Mouse (Mus musculus) intestine, postnatal 0 days (tissue): Measurements from ENCODE around the gene Dnajc21. TPM values are rescaled to one million over a fixed set of nuclear protein-coding genes. Genes with fewer than 3 reads are reported as not detected.
"Not testable (repeated sequence)": the region's sequence is repeated elsewhere in the genome, so short reads cannot be mapped to it uniquely, and the experiment has no call there.

Experiments used
- ATAC-seq: fragments of 200-750 bp; cut with Nextera tagmentation; 2 replicates; pipeline ENCODE4 v1.8.0; 2017; ENCODE audit warnings: mild to moderate bottlenecking, moderate TSS enrichment, moderate library complexity
- H3K27ac ChIP-seq: fragments of 300-500 bp; sonication (generic); 2 replicates; pipeline ENCODE4 v1.5.1; 2014; ENCODE audit warnings: mild to moderate bottlenecking, low read depth, low read length, moderate library complexity
- H3K27me3 ChIP-seq: fragments of 300-500 bp; sonication (generic); replicated peaks from 2 replicates; pipeline ENCODE4 v1.6.1; 2014; ENCODE audit warnings: low read length, mixed read lengths; ENCODE audit not compliant: control insufficient read depth, insufficient read depth
- H3K36me3 ChIP-seq: fragments of 300-500 bp; sonication (generic); 2 replicates; pipeline ENCODE4 v1.6.1; 2014; ENCODE audit warnings: mild to moderate bottlenecking, moderate library complexity; ENCODE audit not compliant: control insufficient read depth, insufficient read depth
- H3K4me1 ChIP-seq: fragments of 300-500 bp; sonication (generic); replicated peaks from 2 replicates; pipeline ENCODE4 v1.6.1; 2014; ENCODE audit warnings: antibody characterized with exemption, low read length, mixed read lengths; ENCODE audit not compliant: control insufficient read depth, insufficient read depth
- H3K4me2 ChIP-seq: fragments of 300-500 bp; sonication (generic); replicated peaks from 2 replicates; pipeline ENCODE4 v1.6.1; 2014; ENCODE audit warnings: low read depth, mild to moderate bottlenecking, moderate library complexity
- H3K4me3 ChIP-seq: fragments of 300-500 bp; sonication (generic); 2 replicates; pipeline ENCODE4 v1.5.1; 2014; ENCODE audit warnings: low read depth, low read length
- H3K9ac ChIP-seq: fragments of 300-500 bp; sonication (generic); 2 replicates; pipeline ENCODE4 v1.6.1; 2014; ENCODE audit warnings: mild to moderate bottlenecking, low read depth, low read length
- H3K9me3 ChIP-seq: fragments of 300-500 bp; sonication (generic); 2 replicates; pipeline ENCODE4 v1.6.1; 2016; ENCODE audit warnings: mixed run types; ENCODE audit not compliant: control insufficient read depth
- CTCF ChIP-seq: sonication (generic); IDR thresholded peaks from 2 replicates; pipeline ENCODE4 v1.5.1; 2016; ENCODE audit warnings: low read depth, mild to moderate bottlenecking, control low read depth, antibody characterized with exemption, moderate library complexity
- WGBS: fragments of 180-500 bp; shearing (Covaris S2); extraction: QIAGEN DNeasy Blood & Tissue Kit; methylation state at CpG from one replicate; pipeline ENCODE4 v1.1.7; 2014; 5-methylcytosine and 5-hydroxymethylcytosine counted together
- polyA plus RNA-seq: library from polyadenylated mRNA; unstranded; fragments of >200 nt; fragmentation: Nextera tagmentation; extraction: Ambion mirVana; gene quantifications from 2 replicates; pipeline ENCODE4 v1.2.1, GENCODE M21; 2015

Dnajc21 gene
- 9.3 and 10.4 TPM in 2 replicates for polyA plus RNA-seq

DNA sequence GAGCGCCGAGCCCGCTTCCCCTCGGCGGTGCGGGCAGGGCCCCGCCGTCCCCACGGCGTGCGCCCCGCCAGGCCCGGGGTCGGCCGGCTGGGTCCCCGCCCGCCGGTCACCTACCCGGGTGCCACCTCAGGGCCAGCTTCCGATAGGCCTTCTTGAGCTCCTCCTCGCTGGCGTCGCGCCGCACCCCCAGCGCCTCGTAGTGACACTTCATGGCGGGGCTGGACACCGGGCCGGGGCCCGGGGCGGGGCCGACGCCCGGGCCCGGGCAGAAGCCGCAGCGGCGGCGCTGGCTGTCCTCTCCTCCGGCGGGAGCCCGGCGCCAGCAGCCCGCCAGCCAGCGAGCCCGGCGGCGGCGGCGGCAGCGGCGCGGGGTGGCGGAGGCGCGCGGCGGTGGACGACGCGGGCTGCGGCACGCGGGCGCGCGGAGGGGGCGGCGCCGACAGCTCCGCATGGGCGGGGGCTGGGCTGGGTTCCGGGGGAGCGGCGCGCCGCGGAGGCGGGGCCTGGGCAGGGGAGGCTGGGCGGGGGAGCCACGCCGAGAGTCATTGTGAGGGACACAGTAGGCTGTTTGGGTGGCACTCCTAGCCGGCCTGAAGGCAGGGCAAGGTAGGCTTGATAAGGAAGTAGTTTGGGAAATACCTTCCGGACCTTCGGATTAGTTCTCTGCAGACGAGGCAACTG, at the start of gene Dnajc21:
Dnajc21 (minus strand) TSS at position 366 of the 681 bp plus-strand sequence.
- TF ChIP-seq CTCF: no peak
- H3K27me3 ChIP-seq: no peaks in the 10 kb centered on the region
- no peaks in the 10 kb centered on the region for H3K9me3 ChIP-seq
- H3K9ac ChIP-seq: peak within 1 kb of the TSS; percentile 82
- H3K4me1 ChIP-seq: 0 out of 2 replicates have a peak, but pooled peaks cover 3% of the 10 kb centered on the region
- ATAC-seq: peak; percentile 95
- WGBS: under 1% methylated on average over 66 of the region's 87 CpGs
- peak within 1 kb of the TSS; percentile 93 for H3K4me2 ChIP-seq
- peak within 1 kb of the TSS; percentile 85 for H3K4me3 ChIP-seq
- peak within 1 kb of the TSS; percentile 87 for H3K27ac ChIP-seq
- peaks cover 3% of the 10 kb centered on the region; the same call in 1 of the 2 replicates for H3K36me3 ChIP-seq

DNA sequence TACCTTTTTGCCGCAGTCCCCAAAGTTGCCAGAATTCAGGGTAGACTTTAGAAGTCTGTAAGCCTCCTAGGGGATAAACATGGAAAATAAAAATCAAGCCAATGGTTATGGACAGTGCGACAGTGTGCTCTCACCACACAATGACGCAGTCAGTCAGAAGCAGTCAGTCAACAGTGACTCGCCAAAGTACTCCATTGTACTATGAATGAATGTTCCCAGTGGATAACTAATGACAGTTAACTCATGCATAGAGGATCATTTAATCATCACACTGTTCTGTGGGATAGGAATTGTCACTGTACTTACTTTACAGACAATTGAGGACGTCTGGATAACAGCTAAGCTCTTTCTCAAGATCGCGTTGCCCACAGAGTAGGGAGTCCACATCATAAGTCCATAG, 44.9 kb upstream of the Dnajc21 start:
- H3K27ac ChIP-seq: no peak overlapping the region
- no peak for TF ChIP-seq CTCF
- no peak overlapping the region for H3K4me3 ChIP-seq
- no peak overlapping the region for H3K9ac ChIP-seq
- H3K27me3 ChIP-seq: no peaks in the 10 kb centered on the region
- H3K36me3 ChIP-seq: no peaks in the 10 kb centered on the region
- no peaks in the 10 kb centered on the region for H3K4me1 ChIP-seq
- no peak overlapping the region for H3K4me2 ChIP-seq
- no peak for ATAC-seq
- no peaks in the 10 kb centered on the region for H3K9me3 ChIP-seq
- WGBS: 84% methylated on average over 7 of the region's 7 CpGs

DNA sequence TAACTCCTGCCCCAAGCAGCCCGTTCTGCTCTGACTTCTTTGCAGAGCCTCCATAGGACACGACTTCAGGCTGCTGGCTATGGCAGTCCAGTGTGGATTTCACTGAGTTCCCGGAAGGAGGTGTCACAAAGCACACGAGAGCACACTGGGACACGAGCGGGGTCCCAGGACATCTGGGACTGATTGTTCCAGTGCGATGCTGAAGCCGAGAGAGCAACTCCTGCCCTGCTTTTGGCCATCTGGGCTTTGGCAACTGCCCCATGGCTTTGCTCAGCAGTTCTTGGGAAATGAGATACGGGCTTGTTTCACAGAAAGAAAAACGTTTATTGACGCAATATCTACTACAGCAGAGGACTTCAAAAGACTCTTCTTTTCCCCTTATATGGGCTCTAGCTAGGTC, 35.8 kb upstream of the Dnajc21 start:
- H3K36me3 ChIP-seq: no peaks in the 10 kb centered on the region
- no peak overlapping the region for H3K4me3 ChIP-seq
- no peak overlapping the region for H3K9ac ChIP-seq
- H3K27me3 ChIP-seq: no peaks in the 10 kb centered on the region
- ATAC-seq: no peak
- TF ChIP-seq CTCF: no peak
- no peak overlapping the region for H3K4me2 ChIP-seq
- H3K9me3 ChIP-seq: no peaks in the 10 kb centered on the region
- no peaks in the 10 kb centered on the region for H3K4me1 ChIP-seq
- no peak overlapping the region for H3K27ac ChIP-seq
- WGBS: 73% methylated on average over 11 of the region's 11 CpGs

DNA sequence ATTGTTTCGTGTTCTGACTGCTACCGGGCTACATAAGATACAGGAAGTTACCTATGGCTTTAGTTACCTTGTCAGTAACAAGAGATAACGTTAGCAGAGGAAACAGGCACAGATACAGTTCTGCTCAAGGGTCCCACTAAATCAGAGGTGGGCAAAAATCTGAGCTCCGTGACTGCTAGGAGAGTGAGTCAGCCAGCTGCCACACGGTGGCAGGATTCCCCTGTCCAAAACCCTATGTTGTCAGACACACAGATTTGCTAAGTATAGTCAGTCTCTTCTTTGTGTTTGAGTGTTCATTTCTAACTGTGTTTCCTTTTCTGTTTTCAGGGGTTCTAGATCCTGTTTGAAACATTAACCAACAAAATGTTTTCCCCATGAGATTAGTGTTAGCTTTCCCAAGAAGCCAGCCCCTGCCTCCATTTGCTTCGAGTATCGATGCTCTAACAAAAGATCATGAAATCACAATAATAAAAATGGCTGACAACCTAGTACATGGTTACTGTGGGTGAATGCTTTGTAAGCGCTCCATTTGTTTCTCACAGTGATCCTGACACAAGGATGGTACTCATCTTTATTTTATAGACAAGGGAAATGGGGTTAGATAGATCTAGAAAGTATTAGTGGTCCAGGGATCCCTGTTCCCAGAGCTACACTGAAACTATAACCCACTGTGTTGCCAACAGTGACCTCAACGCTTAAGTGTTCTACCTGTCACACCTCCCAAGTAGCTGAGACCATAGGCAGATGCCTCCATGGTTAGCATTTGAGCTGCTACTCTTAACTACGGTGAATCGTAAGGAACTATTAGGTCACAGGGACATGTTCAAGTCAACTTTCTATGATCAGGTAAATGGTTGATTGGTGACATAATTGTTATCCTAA, 30.8 kb upstream of the Dnajc21 start:
- H3K4me2 ChIP-seq: no peak overlapping the region
- no peak overlapping the region for H3K27ac ChIP-seq
- TF ChIP-seq CTCF: peak; percentile 87
- no peak overlapping the region for H3K4me3 ChIP-seq
- 0 out of 2 replicates have a peak, but pooled peaks cover 3% of the 10 kb centered on the region for H3K36me3 ChIP-seq
- 55% methylated on average over 11 of the region's 11 CpGs for WGBS
- H3K4me1 ChIP-seq: no peaks in the 10 kb centered on the region
- H3K9me3 ChIP-seq: no peaks in the 10 kb centered on the region
- H3K27me3 ChIP-seq: no peaks in the 10 kb centered on the region
- ATAC-seq: no peak
- H3K9ac ChIP-seq: no peak overlapping the region

DNA sequence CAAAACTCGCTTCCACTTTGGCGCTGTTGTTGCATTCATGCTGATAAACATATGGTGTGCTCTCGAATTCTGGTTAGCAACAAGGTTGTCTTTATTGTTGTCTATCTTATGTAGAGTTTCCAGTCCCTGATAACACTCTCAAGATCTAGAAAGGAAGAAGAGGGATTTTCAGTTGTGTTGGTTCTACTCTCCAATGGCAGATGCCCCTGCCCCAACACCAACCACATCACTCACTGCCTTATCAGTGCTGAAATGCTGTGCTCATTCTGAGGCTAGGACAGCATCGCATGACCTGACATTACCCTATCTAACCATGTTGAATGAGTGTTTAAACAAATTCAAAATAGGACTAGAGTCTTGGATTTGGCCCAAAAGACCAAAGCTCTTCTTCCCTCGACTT, 29.7 kb upstream of the Dnajc21 start:
- no peak for ATAC-seq
- H3K4me2 ChIP-seq: no peak overlapping the region
- no peak for TF ChIP-seq CTCF
- 76% methylated on average over 5 of the region's 5 CpGs for WGBS
- no peaks in the 10 kb centered on the region for H3K27me3 ChIP-seq
- no peak overlapping the region for H3K9ac ChIP-seq
- 0 out of 2 replicates have a peak, but pooled peaks cover 6% of the 10 kb centered on the region for H3K36me3 ChIP-seq
- H3K4me1 ChIP-seq: no peaks in the 10 kb centered on the region
- no peaks in the 10 kb centered on the region for H3K9me3 ChIP-seq
- no peak overlapping the region for H3K4me3 ChIP-seq
- H3K27ac ChIP-seq: no peak overlapping the region

DNA sequence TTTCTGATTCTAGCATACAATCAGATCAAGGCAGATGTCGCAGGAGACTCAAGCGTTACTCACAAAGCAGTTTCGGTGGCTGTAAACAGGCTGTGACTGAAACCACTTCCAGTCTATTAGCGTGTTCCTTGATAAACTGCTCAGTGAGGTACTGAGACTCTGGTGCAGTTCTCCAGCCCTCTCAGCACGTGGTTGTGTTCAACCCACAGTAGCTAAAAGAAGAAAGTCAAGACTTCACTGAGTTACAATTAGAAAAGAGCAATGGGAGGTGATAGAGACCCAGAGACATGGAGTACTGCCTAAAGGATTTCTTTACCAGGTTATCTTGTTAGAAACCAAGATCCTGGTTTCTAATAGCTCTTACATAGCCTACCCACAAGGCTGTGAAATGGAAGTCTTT, 29.3 kb upstream of the Dnajc21 start:
- Histone ChIP-seq H3K4me3 (no peak overlapping the region), H3K4me1 (no peaks in the 10 kb centered on the region), H3K9me3 (no peaks in the 10 kb centered on the region), H3K9ac (no peak overlapping the region), H3K4me2 (no peak overlapping the region), H3K27ac (no peak overlapping the region), H3K36me3 (0 out of 2 replicates have a peak, but pooled peaks cover 6% of the 10 kb centered on the region), H3K27me3 (no peaks in the 10 kb centered on the region)
- no peak for ATAC-seq
- WGBS: 75% methylated on average over 5 of the region's 5 CpGs
- TF ChIP-seq CTCF: no peak

DNA sequence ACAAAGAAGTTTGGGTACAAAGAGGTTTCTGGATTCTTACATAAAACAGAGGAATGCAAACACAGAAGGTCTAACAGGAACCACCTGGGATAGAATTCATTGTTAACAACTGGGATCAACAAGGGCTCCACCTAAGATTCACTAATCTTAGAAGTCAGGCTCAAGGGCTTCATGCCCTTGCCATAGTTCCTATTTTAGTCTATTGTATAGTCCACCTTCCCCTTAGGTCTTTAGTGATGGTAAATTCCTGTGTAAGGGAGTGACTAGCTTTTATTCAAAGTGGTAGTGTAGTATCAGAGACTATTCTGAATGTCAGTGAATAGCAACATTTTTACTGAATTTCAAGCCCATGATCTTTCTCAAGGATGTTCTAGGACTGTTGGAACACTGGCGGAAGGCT, 26.4 kb upstream of the Dnajc21 start:
- ATAC-seq, H3K4me2 ChIP-seq, H3K9ac ChIP-seq, H3K4me1 ChIP-seq, H3K4me3 ChIP-seq, H3K27me3 ChIP-seq, H3K9me3 ChIP-seq, H3K27ac ChIP-seq: not testable (repeated sequence)
- WGBS: 95% methylated on average over 1 of the region's 1 CpGs
- peaks cover 19% of the 10 kb centered on the region for H3K36me3 ChIP-seq
